Mouse (Mus musculus) cerebellum, adult 2 months (tissue): ENCODE results near the gene Tssk3.

Source experiments
- CTCF ChIP-seq: fragments of 200-500 bp; IDR thresholded peaks from 2 replicates; pipeline ENCODE4 v1.5.1; 2011; ENCODE audit warnings: low read depth, mild to moderate bottlenecking, control low read depth, low read length, moderate library complexity, borderline replicate concordance; ENCODE audit not compliant: insufficient read depth
- POLR2A ChIP-seq: fragments of 200-500 bp; IDR thresholded peaks from 2 replicates; pipeline ENCODE4 v1.6.1; 2011; ENCODE audit warnings: low read length, control low read depth, borderline replicate concordance; ENCODE audit not compliant: insufficient read depth

DNA sequence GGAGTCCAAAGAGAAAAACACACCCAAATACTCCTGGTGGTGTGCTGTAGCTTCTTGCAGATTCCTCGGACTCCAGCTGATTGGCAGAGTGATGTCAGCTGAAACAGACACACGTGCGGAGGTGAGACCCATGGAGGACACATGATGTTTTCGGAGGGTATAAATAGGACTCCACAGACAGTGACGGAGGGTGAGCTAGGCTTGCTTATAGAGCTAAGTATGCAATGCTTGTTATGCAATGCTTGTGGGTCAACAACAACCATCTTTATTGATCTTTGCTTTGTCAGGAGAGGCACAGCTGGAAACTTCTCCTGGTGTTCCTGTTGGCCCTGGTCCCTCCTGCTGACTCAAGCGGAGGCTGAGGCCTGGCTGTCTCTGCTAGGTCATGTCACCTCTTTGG, 42.1 kb downstream of the Tssk3 start:
- no peak for TF ChIP-seq POLR2A
- TF ChIP-seq CTCF = no peak
